Mouse (Mus musculus): ENCODE data around the gene Hamp. TPM values are rescaled to one million over a fixed set of nuclear protein-coding genes. Genes with fewer than 3 reads are reported as not detected.

Gene Hamp
- polyA plus RNA-seq, 1 experiment from 2014 or later: not detected

DNA sequence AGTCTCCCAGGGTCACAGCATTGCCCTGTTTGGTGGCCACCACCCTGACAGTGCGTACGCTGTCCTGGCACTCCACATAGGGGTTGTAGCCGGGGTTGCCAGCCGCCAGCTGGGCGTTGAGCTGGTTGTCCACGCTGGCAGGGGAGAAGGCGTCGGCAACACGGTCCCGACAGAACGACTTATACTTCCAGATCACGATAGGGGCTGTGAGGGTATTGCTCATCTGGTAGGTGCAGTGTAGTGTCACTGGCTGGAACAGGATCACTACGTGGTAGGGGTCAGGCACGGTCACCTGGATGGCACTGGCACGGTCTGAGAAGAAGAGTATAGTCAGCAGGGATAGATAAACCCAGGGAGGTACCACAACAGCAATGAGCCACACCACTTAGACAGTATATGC is 28.1 kb upstream of the Hamp start:
- H3K4me2 ChIP-seq (ENCODE audit: low read depth): no peak overlapping the region; the same call in 1 of the 2 replicates
- H3K4me3 ChIP-seq (ENCODE audit: low read depth, low read length): no peak overlapping the region
- DNase-seq (ENCODE audit: low spot score) (no peak), ATAC-seq (ENCODE audit: insufficient read depth, low FRiP score, low TSS enrichment) (no peak)
- H3K27me3 ChIP-seq (ENCODE audit: control insufficient read depth, insufficient read depth, low read length): peaks cover 15% of the 10 kb centered on the region
- no peaks in the 10 kb centered on the region for H3K36me3 ChIP-seq (ENCODE audit: control insufficient read depth, insufficient read depth, low read length)
- H3K9me3 ChIP-seq (ENCODE audit: control insufficient read depth, low read length): no peaks in the 10 kb centered on the region
- no peak overlapping the region for H3K9ac ChIP-seq (ENCODE audit: low read length)
- 92% methylated on average over 15 of the region's 15 CpGs for WGBS
- peaks cover 5% of the 10 kb centered on the region; the same call in 1 of the 2 replicates for H3K4me1 ChIP-seq (ENCODE audit: control insufficient read depth, insufficient read depth, low read length)
- no peak overlapping the region for H3K27ac ChIP-seq (ENCODE audit: low read depth, low read length)

DNA sequence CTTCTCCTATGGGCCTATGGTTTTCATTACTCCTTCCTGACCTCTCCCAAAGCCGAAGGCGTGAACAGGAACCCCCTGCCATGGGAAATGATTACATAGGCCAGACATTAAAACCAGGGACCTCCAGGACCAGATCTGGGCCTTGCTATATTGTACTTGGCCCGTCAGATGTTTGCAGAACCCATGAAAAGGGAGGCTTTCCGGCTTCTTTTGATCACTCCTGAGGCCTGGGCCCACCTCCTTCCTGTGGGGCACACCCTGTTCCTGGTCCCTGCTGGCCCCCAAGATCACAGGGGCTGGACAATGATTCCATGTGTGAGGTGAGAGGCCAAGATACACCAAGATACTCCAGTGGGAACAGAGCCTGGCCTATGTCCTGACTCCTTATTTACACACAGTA is 25.3 kb upstream of the Hamp start:
- Histone ChIP-seq H3K9ac (ENCODE audit: low read length) (no peak overlapping the region), H3K4me1 (ENCODE audit: control insufficient read depth, insufficient read depth, low read length) (peaks cover 5% of the 10 kb centered on the region; the same call in 1 of the 2 replicates), H3K4me2 (ENCODE audit: low read depth) (no peak overlapping the region), H3K27me3 (ENCODE audit: control insufficient read depth, insufficient read depth, low read length) (peaks cover 15% of the 10 kb centered on the region), H3K4me3 (ENCODE audit: low read depth, low read length) (no peak overlapping the region), H3K36me3 (ENCODE audit: control insufficient read depth, insufficient read depth, low read length) (no peaks in the 10 kb centered on the region), H3K9me3 (ENCODE audit: control insufficient read depth, low read length) (no peaks in the 10 kb centered on the region), H3K27ac (ENCODE audit: low read depth, low read length) (no peak overlapping the region)
- no peak for DNase-seq (ENCODE audit: low spot score)
- 84% methylated on average over 4 of the region's 4 CpGs for WGBS
- ATAC-seq (ENCODE audit: insufficient read depth, low FRiP score, low TSS enrichment): no peak

DNA sequence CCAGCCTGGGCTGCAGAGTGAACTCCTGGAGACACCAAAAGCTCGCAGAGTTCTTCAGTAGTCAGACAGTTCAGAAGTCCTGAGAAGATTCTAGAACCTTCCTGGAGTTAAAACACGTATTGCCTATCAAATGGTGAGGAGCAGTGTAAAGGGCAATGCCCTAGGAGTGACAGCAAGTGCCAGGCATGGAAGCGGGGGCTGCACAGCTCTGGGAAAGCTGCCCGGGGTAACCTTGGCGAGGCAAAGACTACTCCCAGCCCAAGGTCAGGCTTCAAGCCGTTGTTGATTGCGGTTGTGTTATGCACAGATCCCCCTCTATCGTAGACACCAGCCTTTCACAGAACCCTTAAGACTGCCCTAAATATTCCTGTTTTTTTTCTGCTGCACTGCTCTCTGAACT is 24.8 kb upstream of the Hamp start:
- ATAC-seq (ENCODE audit: insufficient read depth, low FRiP score, low TSS enrichment): no peak
- Histone ChIP-seq H3K27me3 (ENCODE audit: control insufficient read depth, insufficient read depth, low read length) (peaks cover 15% of the 10 kb centered on the region), H3K4me1 (ENCODE audit: control insufficient read depth, insufficient read depth, low read length) (peaks cover 4% of the 10 kb centered on the region; the same call in 1 of the 2 replicates), H3K9ac (ENCODE audit: low read length) (no peak overlapping the region), H3K4me3 (ENCODE audit: low read depth, low read length) (no peak overlapping the region), H3K27ac (ENCODE audit: low read depth, low read length) (no peak overlapping the region), H3K4me2 (ENCODE audit: low read depth) (no peak overlapping the region), H3K9me3 (ENCODE audit: control insufficient read depth, low read length) (no peaks in the 10 kb centered on the region), H3K36me3 (ENCODE audit: control insufficient read depth, insufficient read depth, low read length) (no peaks in the 10 kb centered on the region)
- no peak for DNase-seq (ENCODE audit: low spot score)
- WGBS: 93% methylated on average over 8 of the region's 8 CpGs

- H3K4me3 ChIP-seq (ENCODE audit: low read depth, low read length): no peak overlapping the region
- no peaks in the 10 kb centered on the region for H3K36me3 ChIP-seq (ENCODE audit: control insufficient read depth, insufficient read depth, low read length)
- H3K27ac ChIP-seq (ENCODE audit: low read depth, low read length): no peak overlapping the region
- H3K4me2 ChIP-seq (ENCODE audit: low read depth): no peak overlapping the region
- ATAC-seq (ENCODE audit: insufficient read depth, low FRiP score, low TSS enrichment) (no peak), DNase-seq (ENCODE audit: low spot score) (no peak)
- H3K9me3 ChIP-seq (ENCODE audit: control insufficient read depth, low read length): no peaks in the 10 kb centered on the region
- no peak overlapping the region for H3K9ac ChIP-seq (ENCODE audit: low read length)
- WGBS: 85% methylated on average over 3 of the region's 3 CpGs
- no peaks in the 10 kb centered on the region for H3K4me1 ChIP-seq (ENCODE audit: control insufficient read depth, insufficient read depth, low read length)
- no peaks in the 10 kb centered on the region for H3K27me3 ChIP-seq (ENCODE audit: control insufficient read depth, insufficient read depth, low read length)
Observed at GRCm38 (mm10) chr7:30966657-30967056, 22.8 kb upstream of the Hamp start.

DNA sequence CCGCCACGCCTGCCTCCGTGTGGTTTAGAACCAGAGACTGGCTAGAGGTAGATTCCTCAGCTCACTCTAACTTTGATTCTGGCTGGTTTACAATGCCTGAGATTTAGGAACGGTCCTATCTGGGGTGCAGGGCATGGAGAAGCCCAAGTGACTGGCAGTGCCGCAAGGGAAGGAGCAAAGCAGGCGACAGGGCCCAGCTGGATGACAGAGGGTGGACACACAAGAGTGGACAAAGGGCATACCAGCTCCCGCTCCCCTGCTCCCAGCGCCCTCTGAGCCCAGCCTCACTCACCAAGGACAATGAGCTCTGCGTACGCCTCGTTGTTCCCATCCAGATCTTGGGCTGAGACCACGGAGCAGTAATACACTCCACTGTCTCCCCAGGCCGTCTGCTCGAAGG is 21.8 kb upstream of the Hamp start:
- Histone ChIP-seq H3K27ac (ENCODE audit: low read depth, low read length) (no peak overlapping the region), H3K9me3 (ENCODE audit: control insufficient read depth, low read length) (no peaks in the 10 kb centered on the region), H3K4me2 (ENCODE audit: low read depth) (no peak overlapping the region), H3K4me1 (ENCODE audit: control insufficient read depth, insufficient read depth, low read length) (no peaks in the 10 kb centered on the region), H3K9ac (ENCODE audit: low read length) (no peak overlapping the region), H3K27me3 (ENCODE audit: control insufficient read depth, insufficient read depth, low read length) (no peaks in the 10 kb centered on the region), H3K36me3 (ENCODE audit: control insufficient read depth, insufficient read depth, low read length) (no peaks in the 10 kb centered on the region), H3K4me3 (ENCODE audit: low read depth, low read length) (no peak overlapping the region)
- ATAC-seq (ENCODE audit: insufficient read depth, low FRiP score, low TSS enrichment): no peak
- no peak for DNase-seq (ENCODE audit: low spot score)
- WGBS: 69% methylated on average over 14 of the region's 14 CpGs

- ATAC-seq (ENCODE audit: insufficient read depth, low FRiP score, low TSS enrichment): no peak
- H3K27me3 ChIP-seq (ENCODE audit: control insufficient read depth, insufficient read depth, low read length): no peaks in the 10 kb centered on the region
- no peak overlapping the region for H3K4me3 ChIP-seq (ENCODE audit: low read depth, low read length)
- H3K4me2 ChIP-seq (ENCODE audit: low read depth): no peak overlapping the region
- H3K36me3 ChIP-seq (ENCODE audit: control insufficient read depth, insufficient read depth, low read length): no peaks in the 10 kb centered on the region; the same call in 1 of the 2 replicates
- no peak for DNase-seq (ENCODE audit: low spot score)
- H3K9me3 ChIP-seq (ENCODE audit: control insufficient read depth, low read length): no peaks in the 10 kb centered on the region
- H3K27ac ChIP-seq (ENCODE audit: low read depth, low read length): no peak overlapping the region
- H3K9ac ChIP-seq (ENCODE audit: low read length): no peak overlapping the region
- H3K4me1 ChIP-seq (ENCODE audit: control insufficient read depth, insufficient read depth, low read length): no peaks in the 10 kb centered on the region
- WGBS: 89% methylated on average over 7 of the region's 7 CpGs
Observed at GRCm38 (mm10) chr7:30964366-30964765, 20.5 kb upstream of the Hamp start.

DNA sequence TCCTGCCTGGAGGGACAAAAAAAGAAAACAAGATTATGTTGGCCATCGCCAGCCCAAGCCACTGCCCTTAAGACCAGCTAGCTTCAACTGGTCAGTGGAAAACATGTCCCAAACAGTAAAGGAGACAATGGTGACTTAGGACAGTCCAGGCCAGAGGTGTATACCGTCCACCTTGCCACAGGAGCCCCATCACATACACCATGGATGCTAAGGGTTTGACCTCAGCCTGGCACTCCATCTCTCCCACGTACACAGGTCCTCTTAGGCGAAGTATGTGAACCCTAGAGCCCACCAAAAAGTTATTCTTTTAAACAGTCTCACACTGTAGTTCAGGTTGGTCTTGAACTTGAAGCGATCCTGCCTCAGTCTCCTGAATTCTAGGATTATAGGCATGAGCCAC is 19.0 kb upstream of the Hamp start:
- no peak overlapping the region for H3K4me3 ChIP-seq (ENCODE audit: low read depth, low read length)
- H3K4me2 ChIP-seq (ENCODE audit: low read depth): no peak overlapping the region
- no peak for DNase-seq (ENCODE audit: low spot score)
- peaks cover 7% of the 10 kb centered on the region; the same call in 1 of the 2 replicates for H3K4me1 ChIP-seq (ENCODE audit: control insufficient read depth, insufficient read depth, low read length)
- H3K36me3 ChIP-seq (ENCODE audit: control insufficient read depth, insufficient read depth, low read length): no peaks in the 10 kb centered on the region; the same call in 1 of the 2 replicates
- H3K9ac ChIP-seq (ENCODE audit: low read length): no peak overlapping the region
- no peaks in the 10 kb centered on the region for H3K27me3 ChIP-seq (ENCODE audit: control insufficient read depth, insufficient read depth, low read length)
- no peaks in the 10 kb centered on the region for H3K9me3 ChIP-seq (ENCODE audit: control insufficient read depth, low read length)
- WGBS: 87% methylated on average over 5 of the region's 5 CpGs
- H3K27ac ChIP-seq (ENCODE audit: low read depth, low read length): no peak overlapping the region
- ATAC-seq (ENCODE audit: insufficient read depth, low FRiP score, low TSS enrichment): no peak

- Histone ChIP-seq H3K9me3 (ENCODE audit: control insufficient read depth, low read length) (no peaks in the 10 kb centered on the region), H3K4me1 (ENCODE audit: control insufficient read depth, insufficient read depth, low read length) (peaks cover 12% of the 10 kb centered on the region; the same call in 1 of the 2 replicates), H3K4me3 (ENCODE audit: low read depth, low read length) (no peak overlapping the region), H3K9ac (ENCODE audit: low read length) (no peak overlapping the region), H3K36me3 (ENCODE audit: control insufficient read depth, insufficient read depth, low read length) (no peaks in the 10 kb centered on the region; the same call in 1 of the 2 replicates), H3K4me2 (ENCODE audit: low read depth) (no peak overlapping the region), H3K27ac (ENCODE audit: low read depth, low read length) (no peak overlapping the region), H3K27me3 (ENCODE audit: control insufficient read depth, insufficient read depth, low read length) (no peaks in the 10 kb centered on the region)
- WGBS: 85% methylated on average over 6 of the region's 6 CpGs
- no peak for ATAC-seq (ENCODE audit: insufficient read depth, low FRiP score, low TSS enrichment)
- no peak for DNase-seq (ENCODE audit: low spot score)
Observed at GRCm38 (mm10) chr7:30959786-30960349, 16.0 kb upstream of the Hamp start.

GRCm38 (mm10) chr7:30958866-30959487 is 15.1 kb upstream of the Hamp start:
- no peak overlapping the region for H3K4me2 ChIP-seq (ENCODE audit: low read depth)
- H3K4me1 ChIP-seq (ENCODE audit: control insufficient read depth, insufficient read depth, low read length): peaks cover 12% of the 10 kb centered on the region; the same call in 1 of the 2 replicates
- ATAC-seq (ENCODE audit: insufficient read depth, low FRiP score, low TSS enrichment): no peak
- H3K4me3 ChIP-seq (ENCODE audit: low read depth, low read length): no peak overlapping the region
- WGBS: 97% methylated on average over 9 of the region's 9 CpGs
- DNase-seq (ENCODE audit: low spot score): no peak
- H3K9ac ChIP-seq (ENCODE audit: low read length): no peak overlapping the region
- H3K9me3 ChIP-seq (ENCODE audit: control insufficient read depth, low read length): no peaks in the 10 kb centered on the region
- H3K27ac ChIP-seq (ENCODE audit: low read depth, low read length): no peak overlapping the region
- peaks cover 3% of the 10 kb centered on the region for H3K36me3 ChIP-seq (ENCODE audit: control insufficient read depth, insufficient read depth, low read length)
- no peaks in the 10 kb centered on the region for H3K27me3 ChIP-seq (ENCODE audit: control insufficient read depth, insufficient read depth, low read length)
